Mouse (Mus musculus): ENCODE data around the gene Cuzd1. TPM values are rescaled to one million over a fixed set of nuclear protein-coding genes. Genes with fewer than 3 reads are reported as not detected.

The Cuzd1 gene
- total RNA-seq, 1 experiment: 0.71 TPM

GRCm38 (mm10) chr7:131318340-131318739 lies 3.8 kb downstream of the Cuzd1 start:
- no peak for DNase-seq (ENCODE audit: low read depth, low spot score)
- no peak overlapping the region for H3K4me3 ChIP-seq (ENCODE audit: insufficient read depth in 1 of 2, low read depth in 1 of 2, low read length in 2 of 2, poor library complexity in 1 of 2, severe bottlenecking in 1 of 2)
- no peaks in the 10 kb centered on the region for H3K9me3 ChIP-seq (ENCODE audit: control insufficient read depth, insufficient read depth, low read depth, low read length)
- TF ChIP-seq ZC3H11A (IDR thresholded peaks at IDR 0.05; ENCODE audit: borderline replicate concordance, low read depth, low read length) (no peak), MAFK (IDR thresholded peaks at IDR 0.05; ENCODE audit: insufficient read depth, low read depth, low read length) (no peak), CHD2 (IDR thresholded peaks at IDR 0.05; ENCODE audit: low read depth, low read length) (no peak), ZNF384 (IDR thresholded peaks at IDR 0.05; ENCODE audit: low read depth, low read length) (no peak), HCFC1 (IDR thresholded peaks at IDR 0.05; ENCODE audit: borderline replicate concordance, insufficient read depth, low read length) (no peak)
- H3K4me1 ChIP-seq (ENCODE audit: control insufficient read depth in 2 of 2, insufficient read depth in 2 of 2, low read length in 2 of 2, poor library complexity in 1 of 2): 0 out of 4 replicates have a peak, but pooled peaks cover 0 to 3% of the 10 kb centered on the region in 2 experiments
- H3K27ac ChIP-seq (ENCODE audit: insufficient read depth, low read depth, low read length, poor library complexity, severe bottlenecking): no peak overlapping the region
- no peak overlapping the region for H3K9ac ChIP-seq (ENCODE audit: insufficient read depth, low read depth, low read length, poor library complexity, severe bottlenecking)
- no peaks in the 10 kb centered on the region for H3K36me3 ChIP-seq (ENCODE audit: control insufficient read depth, insufficient read depth, low read length, poor library complexity, severe bottlenecking)
- in situ Hi-C loops (cut with MboI; ENCODE audit: low sequenced_read_pairs in 2 of 2, unreplicated experiment in 2 of 2): no loop called here

GRCm38 (mm10) chr7:131317587-131317986 lies 4.5 kb downstream of the Cuzd1 start:
- peak; percentile 16 for DNase-seq (ENCODE audit: low read depth, low spot score)
- H3K4me3 ChIP-seq (ENCODE audit: insufficient read depth in 1 of 2, low read depth in 1 of 2, low read length in 2 of 2, poor library complexity in 1 of 2, severe bottlenecking in 1 of 2): no peak overlapping the region
- in situ Hi-C loops (cut with MboI; ENCODE audit: low sequenced_read_pairs in 2 of 2, unreplicated experiment in 2 of 2): no loop called here

GRCm38 (mm10) chr7:131314493-131314892 lies 7.6 kb downstream of the Cuzd1 start:
- H3K9me3 ChIP-seq (ENCODE audit: control insufficient read depth, insufficient read depth, low read depth, low read length): no peaks in the 10 kb centered on the region
- H3K36me3 ChIP-seq (ENCODE audit: control insufficient read depth, insufficient read depth, low read length, poor library complexity, severe bottlenecking): no peaks in the 10 kb centered on the region
- 0 out of 4 replicates have a peak, but pooled peaks cover 0 to 3% of the 10 kb centered on the region in 2 experiments for H3K4me1 ChIP-seq (ENCODE audit: control insufficient read depth in 2 of 2, insufficient read depth in 2 of 2, low read length in 2 of 2, poor library complexity in 1 of 2)
- in situ Hi-C loops (cut with MboI; ENCODE audit: low sequenced_read_pairs in 2 of 2, unreplicated experiment in 2 of 2): no loop called here
- no peak overlapping the region for H3K4me3 ChIP-seq (ENCODE audit: insufficient read depth in 1 of 2, low read depth in 1 of 2, low read length in 2 of 2, poor library complexity in 1 of 2, severe bottlenecking in 1 of 2)
- H3K27ac ChIP-seq (ENCODE audit: insufficient read depth, low read depth, low read length, poor library complexity, severe bottlenecking): no peak overlapping the region
- no peak overlapping the region for H3K9ac ChIP-seq (ENCODE audit: insufficient read depth, low read depth, low read length, poor library complexity, severe bottlenecking)
- TF ChIP-seq HCFC1 (IDR thresholded peaks at IDR 0.05; ENCODE audit: borderline replicate concordance, insufficient read depth, low read length) (no peak), CHD2 (IDR thresholded peaks at IDR 0.05; ENCODE audit: low read depth, low read length) (no peak), MAFK (IDR thresholded peaks at IDR 0.05; ENCODE audit: insufficient read depth, low read depth, low read length) (no peak), ZNF384 (IDR thresholded peaks at IDR 0.05; ENCODE audit: low read depth, low read length) (no peak), ZC3H11A (IDR thresholded peaks at IDR 0.05; ENCODE audit: borderline replicate concordance, low read depth, low read length) (no peak)
- no peak for DNase-seq (ENCODE audit: low read depth, low spot score)

More at GRCm38 (mm10) chr7:131317587-131317986, 4.5 kb downstream of the Cuzd1 start:
- no peak overlapping the region for H3K27ac ChIP-seq (ENCODE audit: insufficient read depth, low read depth, low read length, poor library complexity, severe bottlenecking)
- H3K36me3 ChIP-seq (ENCODE audit: control insufficient read depth, insufficient read depth, low read length, poor library complexity, severe bottlenecking): no peaks in the 10 kb centered on the region
- no peaks in the 10 kb centered on the region for H3K9me3 ChIP-seq (ENCODE audit: control insufficient read depth, insufficient read depth, low read depth, low read length)
- no peak overlapping the region for H3K9ac ChIP-seq (ENCODE audit: insufficient read depth, low read depth, low read length, poor library complexity, severe bottlenecking)
- no peak for TF ChIP-seq MAFK (IDR thresholded peaks at IDR 0.05; ENCODE audit: insufficient read depth, low read depth, low read length)
- no peak for TF ChIP-seq HCFC1 (IDR thresholded peaks at IDR 0.05; ENCODE audit: borderline replicate concordance, insufficient read depth, low read length)
- TF ChIP-seq ZNF384 (IDR thresholded peaks at IDR 0.05; ENCODE audit: low read depth, low read length): no peak
- no peak for TF ChIP-seq ZC3H11A (IDR thresholded peaks at IDR 0.05; ENCODE audit: borderline replicate concordance, low read depth, low read length)
- TF ChIP-seq CHD2 (IDR thresholded peaks at IDR 0.05; ENCODE audit: low read depth, low read length): no peak
- 0 out of 4 replicates have a peak, but pooled peaks cover 0 to 3% of the 10 kb centered on the region in 2 experiments for H3K4me1 ChIP-seq (ENCODE audit: control insufficient read depth in 2 of 2, insufficient read depth in 2 of 2, low read length in 2 of 2, poor library complexity in 1 of 2)

GRCm38 (mm10) chr7:131306733-131307132 lies 15.4 kb downstream of the Cuzd1 start:
- DNase-seq (ENCODE audit: low read depth, low spot score): no peak
- Histone ChIP-seq H3K36me3 (ENCODE audit: control insufficient read depth, insufficient read depth, low read length, poor library complexity, severe bottlenecking) (no peaks in the 10 kb centered on the region), H3K4me3 (ENCODE audit: insufficient read depth in 1 of 2, low read depth in 1 of 2, low read length in 2 of 2, poor library complexity in 1 of 2, severe bottlenecking in 1 of 2) (no peak overlapping the region), H3K4me1 (ENCODE audit: control insufficient read depth in 2 of 2, insufficient read depth in 2 of 2, low read length in 2 of 2, poor library complexity in 1 of 2) (no peaks in the 10 kb centered on the region), H3K9me3 (ENCODE audit: control insufficient read depth, insufficient read depth, low read depth, low read length) (no peaks in the 10 kb centered on the region), H3K27ac (ENCODE audit: insufficient read depth, low read depth, low read length, poor library complexity, severe bottlenecking) (no peak overlapping the region), H3K9ac (ENCODE audit: insufficient read depth, low read depth, low read length, poor library complexity, severe bottlenecking) (no peak overlapping the region)
- no peak for TF ChIP-seq CHD2 (IDR thresholded peaks at IDR 0.05; ENCODE audit: low read depth, low read length)
- no peak for TF ChIP-seq ZNF384 (IDR thresholded peaks at IDR 0.05; ENCODE audit: low read depth, low read length)
- no peak for TF ChIP-seq HCFC1 (IDR thresholded peaks at IDR 0.05; ENCODE audit: borderline replicate concordance, insufficient read depth, low read length)
- TF ChIP-seq ZC3H11A (IDR thresholded peaks at IDR 0.05; ENCODE audit: borderline replicate concordance, low read depth, low read length): no peak
- in situ Hi-C loops (cut with MboI; ENCODE audit: low sequenced_read_pairs in 2 of 2, unreplicated experiment in 2 of 2): no loop called here

GRCm38 (mm10) chr7:131303340-131303739 lies 18.8 kb downstream of the Cuzd1 start:
- Histone ChIP-seq H3K4me1 (ENCODE audit: control insufficient read depth in 2 of 2, insufficient read depth in 2 of 2, low read length in 2 of 2, poor library complexity in 1 of 2) (no peaks in the 10 kb centered on the region), H3K36me3 (ENCODE audit: control insufficient read depth, insufficient read depth, low read length, poor library complexity, severe bottlenecking) (no peaks in the 10 kb centered on the region), H3K9ac (ENCODE audit: insufficient read depth, low read depth, low read length, poor library complexity, severe bottlenecking) (no peak overlapping the region), H3K9me3 (ENCODE audit: control insufficient read depth, insufficient read depth, low read depth, low read length) (no peaks in the 10 kb centered on the region), H3K4me3 (ENCODE audit: insufficient read depth in 1 of 2, low read depth in 1 of 2, low read length in 2 of 2, poor library complexity in 1 of 2, severe bottlenecking in 1 of 2) (no peak overlapping the region), H3K27ac (ENCODE audit: insufficient read depth, low read depth, low read length, poor library complexity, severe bottlenecking) (no peak overlapping the region)
- TF ChIP-seq HCFC1 (IDR thresholded peaks at IDR 0.05; ENCODE audit: borderline replicate concordance, insufficient read depth, low read length) (no peak), CHD2 (IDR thresholded peaks at IDR 0.05; ENCODE audit: low read depth, low read length) (no peak), ZNF384 (IDR thresholded peaks at IDR 0.05; ENCODE audit: low read depth, low read length) (no peak), MAFK (IDR thresholded peaks at IDR 0.05; ENCODE audit: insufficient read depth, low read depth, low read length) (no peak)
- in situ Hi-C loops (cut with MboI; ENCODE audit: low sequenced_read_pairs in 2 of 2, unreplicated experiment in 2 of 2): no loop called here
- no peak for DNase-seq (ENCODE audit: low read depth, low spot score)

All from ES-E14 (cell line).